Mouse (Mus musculus) cerebellum, adult 9-10 months (tissue): Measurements from ENCODE around the gene Ndufa7.
"Not testable (repeated sequence)": the region's sequence is repeated elsewhere in the genome, so short reads cannot be mapped to it uniquely, and the experiment has no call there.

ENCODE experiments used
- DNase-seq: peaks from one replicate; pipeline ENCODE4 v3.0.0; 2022

The Ndufa7 gene

DNA sequence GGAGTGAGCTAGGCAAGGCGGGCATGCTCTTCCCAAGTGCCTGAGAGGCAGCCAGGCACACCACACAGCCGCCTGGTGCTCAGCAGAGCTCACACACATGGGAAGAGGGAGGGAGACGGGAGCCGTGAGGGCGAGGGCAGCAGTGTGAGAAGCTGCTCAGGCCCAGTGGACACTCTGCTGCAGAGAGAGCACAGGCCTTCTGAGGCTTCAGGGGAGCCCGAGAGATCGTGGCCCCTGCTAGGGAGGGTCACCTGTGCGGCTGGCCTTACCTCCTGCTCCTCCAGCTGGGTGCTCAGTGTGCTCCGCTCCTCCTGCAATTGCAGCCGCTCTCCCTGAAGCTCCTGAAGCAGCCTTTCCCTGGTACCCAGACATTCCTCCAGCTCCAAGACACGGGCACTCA lies 59.9 kb downstream of the Ndufa7 start:
- not testable (repeated sequence) for DNase-seq

- not testable (repeated sequence) for DNase-seq
These were observed 63.4 kb downstream of the Ndufa7 start for GRCm38 (mm10) chr17:33887802-33888201.
